Mouse (Mus musculus) lung, postnatal 36 days (tissue): ENCODE data around the gene Depp1.
A peak's percentile ranks its signal among the peaks of the same experiment; 100 is the strongest.

Experiments
- DNase-seq: peaks from one replicate; pipeline ENCODE4 v3.0.0; 2022; ENCODE audit warnings: mixed read lengths

Gene Depp1

GRCm38 (mm10) chr6:116651437-116652118 is 1.2 kb downstream of the Depp1 start:
- peak; percentile 85 for DNase-seq

- DNase-seq: no peak
Observed at GRCm38 (mm10) chr6:116653191-116653590, 2.8 kb downstream of the Depp1 start.

- DNase-seq: peak; percentile 86
Observed at GRCm38 (mm10) chr6:116653684-116654454, 3.5 kb downstream of the Depp1 start.

GRCm38 (mm10) chr6:116663364-116663763 is 13.0 kb downstream of the Depp1 start:
- DNase-seq: no peak

- DNase-seq: peak; percentile 61
Observed at GRCm38 (mm10) chr6:116664031-116664430, 13.6 kb downstream of the Depp1 start.

- no peak for DNase-seq
Observed at GRCm38 (mm10) chr6:116664830-116665229, 14.4 kb downstream of the Depp1 start.

DNA sequence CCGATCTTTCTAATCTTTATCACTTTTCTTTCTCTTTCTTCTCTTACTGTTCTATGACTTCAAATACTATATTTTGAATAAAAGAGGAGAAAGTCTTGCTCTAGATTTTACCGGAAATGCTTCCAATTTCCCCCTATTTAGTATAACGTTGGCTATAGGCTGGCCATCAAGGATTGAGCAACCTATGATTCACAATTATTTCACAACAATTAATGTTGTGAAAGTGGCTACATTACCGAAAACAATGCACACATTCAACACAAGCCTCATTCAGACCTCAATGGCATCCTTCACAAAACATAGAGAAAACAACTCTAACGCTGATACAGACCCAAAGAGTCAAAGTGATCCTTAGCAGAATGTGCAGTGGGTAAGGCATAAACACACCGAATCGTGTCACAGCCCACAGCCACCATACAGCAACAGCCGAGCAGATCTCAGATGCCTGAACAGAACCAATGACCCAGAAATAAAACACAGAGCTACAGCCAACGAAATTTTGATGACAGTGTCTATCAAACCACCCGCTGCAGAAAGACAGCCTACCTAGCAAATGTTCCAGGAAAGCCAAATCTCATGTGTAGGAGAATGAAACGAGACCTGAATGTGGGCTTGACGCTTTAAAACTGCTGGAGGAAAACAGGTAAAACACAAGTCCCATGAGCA is 15.8 kb downstream of the Depp1 start:
- no peak for DNase-seq

DNA sequence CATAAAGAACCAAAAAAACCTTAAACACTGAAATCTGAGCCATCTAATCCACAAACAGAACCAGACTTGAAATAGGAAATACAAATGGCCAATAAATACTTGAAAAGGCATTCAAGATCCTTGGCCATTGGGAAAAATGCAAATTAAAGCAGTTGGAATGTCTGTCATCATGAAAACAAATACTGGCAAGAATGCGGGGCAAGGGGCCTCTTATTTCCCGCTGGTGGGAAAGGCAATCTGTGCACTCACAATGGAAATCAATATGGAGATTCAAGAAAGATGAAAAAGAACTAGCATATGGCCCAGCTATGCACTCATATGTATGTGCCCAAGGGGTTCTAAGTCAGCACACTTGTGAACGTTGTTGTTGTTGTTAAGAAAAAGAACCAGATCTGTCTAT is 16.5 kb downstream of the Depp1 start:
- DNase-seq: no peak

GRCm38 (mm10) chr6:116667382-116667781 is 17.0 kb downstream of the Depp1 start:
- no peak for DNase-seq

DNA sequence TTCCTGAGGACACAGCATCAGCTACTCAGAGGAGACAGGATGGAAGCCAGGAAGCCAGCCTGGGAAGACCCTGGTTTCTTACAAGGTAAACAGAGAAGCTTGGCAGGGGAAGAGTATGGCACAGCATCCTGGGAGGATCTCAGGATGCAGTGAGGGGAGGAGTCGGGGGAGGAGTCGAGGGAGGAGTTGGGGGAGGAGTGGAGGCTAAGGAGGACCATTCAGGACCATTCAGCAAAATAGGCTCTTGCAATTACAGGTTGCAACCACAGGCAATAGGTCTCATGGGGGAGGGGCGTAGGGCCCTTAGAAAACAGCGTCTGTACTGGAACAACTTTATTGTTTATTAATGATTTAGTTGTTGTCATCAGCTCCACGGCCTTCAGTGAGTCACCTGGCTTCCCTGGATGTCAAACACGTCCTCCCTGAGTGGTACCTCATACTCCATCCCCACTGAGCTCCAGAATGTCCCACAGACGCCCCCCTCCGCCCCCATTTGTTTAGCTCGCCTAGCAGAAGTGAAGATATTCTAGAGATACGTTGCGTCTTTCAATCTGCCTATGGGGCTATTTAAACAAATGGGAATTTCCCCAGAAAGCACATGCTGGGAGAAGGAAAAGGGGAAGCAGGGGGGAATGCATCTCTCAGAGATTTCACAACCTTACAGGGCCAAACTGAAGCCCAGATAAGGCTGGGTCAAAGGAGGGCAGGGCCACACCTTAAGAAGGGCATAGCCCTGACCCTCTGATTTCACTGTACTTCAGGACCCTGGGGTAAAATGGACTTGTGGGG is 18.5 kb downstream of the Depp1 start:
- no peak for DNase-seq

DNA sequence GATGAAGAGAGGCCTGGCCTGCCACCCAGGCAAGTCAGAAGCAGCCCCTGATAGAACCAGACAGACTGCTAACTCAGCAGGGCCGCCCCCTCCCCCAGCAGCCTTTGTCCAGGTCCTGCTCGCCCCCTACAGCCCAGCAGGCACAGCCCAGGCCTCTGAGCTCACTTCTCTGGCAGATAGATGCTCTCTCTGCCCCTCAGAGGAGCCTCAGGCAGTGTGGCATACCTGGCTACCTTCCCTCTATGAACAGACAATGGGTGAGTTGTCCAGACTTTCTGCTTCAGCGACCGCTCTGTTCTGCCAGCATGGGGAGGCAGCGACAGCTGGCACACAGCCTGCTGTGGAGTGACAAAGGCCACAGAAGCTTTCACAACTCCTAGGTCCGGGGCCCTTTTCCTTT is 19.7 kb downstream of the Depp1 start:
- no peak for DNase-seq

GRCm38 (mm10) chr6:116671031-116671430 is 20.6 kb downstream of the Depp1 start:
- no peak for DNase-seq

DNA sequence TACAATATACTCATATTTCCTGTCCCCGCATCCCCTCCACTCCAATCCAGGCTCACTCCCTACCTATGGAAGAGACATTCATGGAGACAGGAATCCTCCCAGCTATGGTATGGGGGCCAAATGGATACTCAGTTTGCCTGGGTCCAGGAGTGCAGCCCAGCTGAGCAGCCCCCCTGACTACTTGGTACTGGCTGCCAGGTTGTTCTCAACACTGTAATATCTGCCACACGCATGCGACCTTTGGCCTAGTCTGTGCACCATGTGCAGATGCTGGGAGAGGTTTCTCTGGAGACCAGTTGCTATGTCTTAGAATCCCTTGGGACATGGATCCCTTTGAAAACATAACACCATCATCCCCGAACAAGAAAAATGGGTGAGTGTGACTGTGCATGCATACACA is 21.4 kb downstream of the Depp1 start:
- no peak for DNase-seq

GRCm38 (mm10) chr6:116672349-116672748 is 21.9 kb downstream of the Depp1 start:
- DNase-seq: no peak

DNA sequence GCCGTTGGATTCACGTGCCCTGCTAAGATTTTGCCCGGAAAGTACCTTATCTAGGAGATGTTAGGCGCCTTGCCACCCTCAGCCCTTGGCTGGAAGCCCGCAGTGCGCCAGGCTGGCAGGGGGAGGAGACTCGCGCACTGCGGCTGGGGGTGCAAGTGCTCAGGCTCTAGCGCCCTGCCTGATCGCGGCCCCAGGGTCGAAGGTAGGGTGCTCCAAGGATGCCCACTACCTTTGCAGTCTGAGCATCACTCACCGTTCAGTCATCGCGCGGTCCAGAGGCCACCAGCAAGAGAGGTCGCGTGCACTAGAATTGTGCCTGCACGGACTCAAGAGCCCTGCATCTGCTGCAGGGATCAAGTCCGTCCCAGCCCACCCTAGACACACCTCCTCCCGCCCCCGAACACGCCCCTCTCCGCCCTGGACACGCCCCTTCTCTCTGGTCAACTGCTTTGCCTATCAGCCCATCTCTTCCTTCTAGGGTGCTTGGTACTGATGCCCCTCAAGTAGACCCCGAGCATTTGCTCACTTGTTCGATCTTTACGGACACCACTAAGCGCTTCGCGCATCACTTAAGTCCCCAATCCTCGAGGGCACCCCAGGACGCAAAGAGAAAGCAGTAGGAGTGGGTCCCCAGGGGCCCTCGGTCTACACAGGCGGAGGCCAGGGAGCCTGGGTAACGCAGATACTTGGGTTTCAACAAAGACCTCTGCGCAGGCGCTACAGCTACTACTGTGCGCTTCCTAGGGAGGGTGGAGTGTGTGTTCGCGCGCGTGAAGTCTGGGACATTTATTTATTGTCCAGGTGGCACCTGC is 23.3 kb downstream of the Depp1 start, which contains the start of gene Rassf4:
Gene Rassf4 (minus strand): TSS at position 482 of the 812 bp plus-strand sequence.
- peak; percentile 92 for DNase-seq

DNA sequence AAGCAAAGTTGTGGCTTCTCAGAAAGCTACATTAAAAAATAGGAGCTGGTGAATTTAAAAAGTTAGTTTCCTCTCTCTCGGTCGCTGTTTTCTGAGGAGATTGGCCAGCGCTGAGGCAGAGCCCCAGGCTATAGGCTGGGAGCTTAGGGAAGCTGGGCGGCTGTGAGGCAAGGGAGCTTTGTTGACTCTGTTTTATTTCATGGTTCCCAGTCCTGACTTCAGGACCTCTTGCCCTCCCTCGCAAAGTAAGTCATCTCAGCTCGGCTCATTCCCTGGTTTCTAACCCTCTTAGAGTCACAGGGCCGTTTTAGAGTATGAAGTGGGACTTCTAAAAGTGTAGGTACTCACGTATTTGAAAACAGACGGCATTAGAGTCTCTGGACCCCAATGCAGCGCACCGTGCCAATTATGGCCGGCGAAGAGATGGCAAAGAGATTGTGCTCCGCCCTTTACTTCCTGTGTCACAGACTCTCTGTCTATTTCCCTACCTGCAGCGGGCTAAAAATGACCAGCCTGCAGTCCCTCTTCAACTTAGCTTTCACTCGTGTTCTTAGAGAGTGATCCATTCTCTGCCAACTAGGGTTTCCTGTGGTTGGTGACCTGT is 24.0 kb downstream of the Depp1 start:
- no peak for DNase-seq

GRCm38 (mm10) chr6:116676355-116676913 is 26.0 kb downstream of the Depp1 start:
- peak; percentile 68 for DNase-seq

DNA sequence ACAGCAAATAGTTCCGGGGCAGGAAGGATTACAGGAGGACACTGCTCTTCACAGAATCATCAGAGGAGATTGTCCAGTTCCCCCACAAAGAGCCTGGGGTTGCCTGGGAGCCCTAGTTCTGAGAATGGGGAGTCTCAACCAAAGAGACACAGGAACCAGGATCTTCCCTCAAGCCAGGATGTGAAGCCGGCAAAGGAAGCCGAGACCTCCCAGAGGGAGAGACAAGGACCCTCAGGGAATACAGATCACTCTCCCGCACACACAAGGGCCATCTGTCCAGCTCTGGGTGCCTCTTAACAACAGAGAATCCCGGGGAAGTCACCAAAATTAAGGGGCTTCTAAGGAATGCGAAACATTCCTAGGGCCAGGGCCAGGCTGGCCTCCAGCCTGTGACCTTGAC is 26.9 kb downstream of the Depp1 start:
- no peak for DNase-seq

GRCm38 (mm10) chr6:116679563-116680288 is 29.3 kb downstream of the Depp1 start:
- peak; percentile 68 for DNase-seq

- DNase-seq: peak; percentile 88
Observed at GRCm38 (mm10) chr6:116682317-116682716, 31.9 kb downstream of the Depp1 start.

DNA sequence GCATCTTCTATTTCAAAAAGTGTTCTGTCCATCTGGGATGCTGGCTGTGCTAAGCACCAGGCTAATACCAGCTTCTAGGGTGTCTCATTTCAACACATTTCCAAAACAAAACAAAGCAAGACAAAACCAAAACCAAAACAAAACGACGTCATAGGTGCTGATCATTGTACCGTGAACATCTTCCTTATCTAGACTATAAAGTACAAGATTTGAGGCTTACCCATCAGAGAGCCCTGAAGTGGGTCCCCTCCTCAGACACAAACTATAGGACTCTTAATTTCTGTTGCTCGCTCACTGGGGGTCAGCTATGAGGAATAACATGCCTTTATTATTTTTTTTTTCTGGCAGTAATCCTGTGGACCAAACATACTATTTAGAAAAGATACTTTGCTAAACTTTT is 43.2 kb downstream of the Depp1 start:
- no peak for DNase-seq
